Comparison of ENCODE assay signal across 8 mouse cellular contexts in genomic region chr3:104789822-104790221, GRCm38 (mm10). TPM values are rescaled to one million over a fixed set of nuclear protein-coding genes. Genes with fewer than 3 reads are reported as not detected.
DNase-seq lines count a peak whose midpoint lies in the region; ATAC-seq and TF ChIP-seq lines count a peak whose summit lies in the region.

No protein-coding gene starts in this region.

- H3K4me2 ChIP-seq in forebrain, postnatal 0 days (ENCODE audit: low read depth): peak overlapping the region; percentile 96
- peak overlapping the region; percentile 80 for H3K4me2 ChIP-seq in intestine, embryonic 16.5 days (ENCODE audit: low read depth, low read length)
- peak overlapping the region; percentile 81 for H3K4me2 ChIP-seq in stomach, embryonic 16.5 days (ENCODE audit: low read depth, low read length)

- peak; percentile 46 to 84 for DNase-seq in adrenal gland, adult (ENCODE audit: inconsistent age in 2 of 2, low spot score in 1 of 2)
- no peak for DNase-seq in adrenal gland, postnatal 4 days (ENCODE audit: low spot score in 2 of 2)
- no peak for DNase-seq in ES-E14 (ENCODE audit: low read depth, low spot score)
- DNase-seq in forebrain, postnatal 0 days: no peak
- no peak for DNase-seq in lung, adult 2 months

- no peak for TF ChIP-seq CTCF in forebrain, postnatal 0 days (IDR thresholded peaks at IDR 0.05; ENCODE audit: low read depth)
- no peak for TF ChIP-seq CTCF in lung, adult 2 months (IDR thresholded peaks at IDR 0.05; ENCODE audit: insufficient read depth, low read length)

- no peak overlapping the region for H3K27ac ChIP-seq in ES-E14 (ENCODE audit: insufficient read depth, low read depth, low read length, poor library complexity, severe bottlenecking)
- no peak overlapping the region for H3K27ac ChIP-seq in forebrain, postnatal 0 days (ENCODE audit: low read depth, low read length)
- peak overlapping the region; percentile 92 for H3K27ac ChIP-seq in intestine, embryonic 16.5 days (ENCODE audit: low read length)
- H3K27ac ChIP-seq in stomach, embryonic 16.5 days (ENCODE audit: low read length): peak overlapping the region; percentile 93

- H3K36me3 ChIP-seq in ES-E14 (ENCODE audit: control insufficient read depth, insufficient read depth, low read length, poor library complexity, severe bottlenecking): peaks cover 20% of the 10 kb centered on the region
- no peaks in the 10 kb centered on the region for H3K36me3 ChIP-seq in forebrain, postnatal 0 days (ENCODE audit: insufficient read depth)
- peaks cover 5% of the 10 kb centered on the region; the same call in 1 of the 2 replicates for H3K36me3 ChIP-seq in intestine, embryonic 16.5 days (ENCODE audit: control insufficient read depth, insufficient read depth, low read length)
- H3K36me3 ChIP-seq in stomach, embryonic 16.5 days (ENCODE audit: control insufficient read depth, insufficient read depth, low read length): 0 out of 2 replicates have a peak, but pooled peaks cover 9% of the 10 kb centered on the region

- H3K4me3 ChIP-seq in ES-E14 (ENCODE audit: insufficient read depth in 1 of 2, low read depth in 1 of 2, low read length in 2 of 2, poor library complexity in 1 of 2, severe bottlenecking in 1 of 2): peak overlapping the region; percentile 79 to 96
- peak overlapping the region; percentile 48 for H3K4me3 ChIP-seq in forebrain, postnatal 0 days (ENCODE audit: low read depth, low read length)
- H3K4me3 ChIP-seq in intestine, embryonic 16.5 days (ENCODE audit: low read length): peak overlapping the region; percentile 76
- H3K4me3 ChIP-seq in lung, adult 2 months (replicated peaks; ENCODE audit: extremely low read depth, low read depth, low read length): peak overlapping the region; percentile 70
- H3K4me3 ChIP-seq in stomach, embryonic 16.5 days (replicated peaks; ENCODE audit: low read length): peak overlapping the region; percentile 75

- H3K27me3 ChIP-seq in forebrain, postnatal 0 days (ENCODE audit: insufficient read depth, low read length): peaks cover 7% of the 10 kb centered on the region
- H3K27me3 ChIP-seq in intestine, embryonic 16.5 days (replicated peaks; ENCODE audit: control insufficient read depth, insufficient read depth, low read length): no peaks in the 10 kb centered on the region
- no peaks in the 10 kb centered on the region for H3K27me3 ChIP-seq in stomach, embryonic 16.5 days (ENCODE audit: control insufficient read depth, insufficient read depth, low read length)

- 28% methylated on average over 13 of the region's 13 CpGs for WGBS in forebrain, postnatal 0 days
- WGBS in intestine, embryonic 16.5 days: 22% methylated on average over 13 of the region's 13 CpGs
- 30% methylated on average over 13 of the region's 13 CpGs for WGBS in lung, adult 2 months
- WGBS in stomach, embryonic 16.5 days: 32% methylated on average over 13 of the region's 13 CpGs

- H3K9me3 ChIP-seq in ES-E14 (ENCODE audit: control insufficient read depth, insufficient read depth, low read depth, low read length): no peaks in the 10 kb centered on the region
- H3K9me3 ChIP-seq in forebrain, postnatal 0 days (ENCODE audit: low read length): no peaks in the 10 kb centered on the region
- no peaks in the 10 kb centered on the region for H3K9me3 ChIP-seq in intestine, embryonic 16.5 days (ENCODE audit: control insufficient read depth, low read length)
- H3K9me3 ChIP-seq in stomach, embryonic 16.5 days (replicated peaks; ENCODE audit: control insufficient read depth, low read length): no peaks in the 10 kb centered on the region

- TF ChIP-seq POLR2A in lung, adult 2 months (IDR thresholded peaks at IDR 0.05; ENCODE audit: borderline replicate concordance, extremely low read depth, low read depth, low read length): no peak

- peaks cover 13 to 27% of the 10 kb centered on the region in 2 experiments for H3K4me1 ChIP-seq in ES-E14 (ENCODE audit: control insufficient read depth in 2 of 2, insufficient read depth in 2 of 2, low read length in 2 of 2, poor library complexity in 1 of 2)
- 0 out of 2 replicates have a peak, but pooled peaks cover 3% of the 10 kb centered on the region for H3K4me1 ChIP-seq in forebrain, postnatal 0 days (ENCODE audit: insufficient read depth)
- H3K4me1 ChIP-seq in intestine, embryonic 16.5 days (ENCODE audit: control insufficient read depth, insufficient read depth, low read length): peaks cover 54% of the 10 kb centered on the region
- peaks cover 18% of the 10 kb centered on the region for H3K4me1 ChIP-seq in lung, adult 2 months (ENCODE audit: control insufficient read depth, insufficient read depth, low read length)
- H3K4me1 ChIP-seq in stomach, embryonic 16.5 days (ENCODE audit: control insufficient read depth, insufficient read depth, low read length): peaks cover 44% of the 10 kb centered on the region

- ATAC-seq in forebrain, postnatal 0 days: no peak
- no peak for ATAC-seq in intestine, embryonic 16.5 days
- ATAC-seq in stomach, embryonic 16.5 days (ENCODE audit: insufficient read depth, low FRiP score): no peak
- no peak for ATAC-seq in erythroblast, adult 5-6 weeks (replicated peaks; ENCODE audit: low FRiP score, poor library complexity, severe bottlenecking)

- peak overlapping the region; percentile 76 for H3K9ac ChIP-seq in ES-E14 (ENCODE audit: insufficient read depth, low read depth, low read length, poor library complexity, severe bottlenecking)
- 0 out of 2 replicates have a peak overlapping the region, but pooled peaks have one; percentile 1 for H3K9ac ChIP-seq in forebrain, postnatal 0 days
- H3K9ac ChIP-seq in intestine, embryonic 16.5 days (ENCODE audit: low read depth, low read length): peak overlapping the region; percentile 81
- H3K9ac ChIP-seq in stomach, embryonic 16.5 days (ENCODE audit: low read length): peak overlapping the region; percentile 87

- in situ Hi-C loops in ES-E14 (cut with MboI; ENCODE audit: low sequenced_read_pairs in 2 of 2, unreplicated experiment in 2 of 2): no loop called here

TF ChIP-seq in ES-E14, 5 proteins besides CTCF, POLR2A, EP300 and RAD21:
- TF ChIP-seq HCFC1 (IDR thresholded peaks at IDR 0.05; ENCODE audit: borderline replicate concordance, insufficient read depth, low read length) (no peak), ZC3H11A (IDR thresholded peaks at IDR 0.05; ENCODE audit: borderline replicate concordance, low read depth, low read length) (no peak), CHD2 (IDR thresholded peaks at IDR 0.05; ENCODE audit: low read depth, low read length) (no peak), ZNF384 (IDR thresholded peaks at IDR 0.05; ENCODE audit: low read depth, low read length) (no peak), MAFK (IDR thresholded peaks at IDR 0.05; ENCODE audit: insufficient read depth, low read depth, low read length) (no peak)
TF ChIP-seq in ES-E14: peak in this region for 0.

RNA-seq across cellular contexts. Expression of gene Rhoc, which starts 1.6 kb away (rescaled TPM):
- total RNA-seq in adrenal gland, postnatal 4 days (2021): 100 to 1,000 TPM; 190 to 195 TPM
- total RNA-seq in ES-E14 (2012; rRNA removed): 70.9 and 99.9 TPM in 2 replicates
- 38.0 and 42.7 TPM in 2 replicates for total RNA-seq in forebrain, postnatal 0 days (2014; rRNA removed)
- polyA plus RNA-seq in forebrain, postnatal 0 days (2015; fragmentation: Nextera tagmentation; extraction: Ambion mirVana): 42.5 and 45.1 TPM in 2 replicates
- polyA plus RNA-seq in intestine, embryonic 16.5 days (2015; fragmentation: Nextera tagmentation; extraction: Ambion mirVana): 171 and 184 TPM in 2 replicates
- 107 and 140 TPM in 2 replicates for polyA plus RNA-seq in lung, adult 2 months (2012; rRNA removed)
- 163 and 168 TPM in 2 replicates for polyA plus RNA-seq in stomach, embryonic 16.5 days (2015; fragmentation: Nextera tagmentation; extraction: Ambion mirVana)
- total RNA-seq in erythroblast, adult 5-6 weeks (2015; ENCODE audit: low replicate concordance): not detected in 2 replicates
- total RNA-seq in erythroblast, adult 5-6 weeks (2017; ENCODE audit: low replicate concordance): 1.3 and 2.4 TPM in 2 replicates

RNA-seq across cellular contexts. Expression of gene Fam19a3, which starts 8.2 kb away (rescaled TPM):
- total RNA-seq in adrenal gland, postnatal 4 days (2021): 1 to 10 TPM; 1.2 to 1.3 TPM
- 0.13 and 0.16 TPM in 2 replicates for total RNA-seq in ES-E14 (2012; rRNA removed)
- total RNA-seq in forebrain, postnatal 0 days (2014; rRNA removed): 0.08 and 0.10 TPM in 2 replicates
- polyA plus RNA-seq in forebrain, postnatal 0 days (2015; fragmentation: Nextera tagmentation; extraction: Ambion mirVana): 0.05 and 0.18 TPM in 2 replicates
- polyA plus RNA-seq in intestine, embryonic 16.5 days (2015; fragmentation: Nextera tagmentation; extraction: Ambion mirVana): 0.06 and 0.09 TPM in 2 replicates
- polyA plus RNA-seq in lung, adult 2 months (2012; rRNA removed): 0.34 and 0.38 TPM in 2 replicates
- 0.03 and 0.06 TPM in 2 replicates for polyA plus RNA-seq in stomach, embryonic 16.5 days (2015; fragmentation: Nextera tagmentation; extraction: Ambion mirVana)
- total RNA-seq in erythroblast, adult 5-6 weeks (2015; ENCODE audit: low replicate concordance): not detected in 2 replicates
- total RNA-seq in erythroblast, adult 5-6 weeks (2017; ENCODE audit: low replicate concordance): not detected in 2 replicates

RNA-seq across cellular contexts. Expression of gene Ppm1j, which starts 9.0 kb away (rescaled TPM):
- 1 to 10 TPM; 8.8 to 9.2 TPM for total RNA-seq in adrenal gland, postnatal 4 days (2021)
- total RNA-seq in ES-E14 (2012; rRNA removed): 25.7 and 49.6 TPM in 2 replicates
- total RNA-seq in forebrain, postnatal 0 days (2014; rRNA removed): 2.5 and 2.6 TPM in 2 replicates
- 2.0 TPM in 2 replicates for polyA plus RNA-seq in forebrain, postnatal 0 days (2015; fragmentation: Nextera tagmentation; extraction: Ambion mirVana)
- 4.3 and 5.2 TPM in 2 replicates for polyA plus RNA-seq in intestine, embryonic 16.5 days (2015; fragmentation: Nextera tagmentation; extraction: Ambion mirVana)
- 8.0 and 10.8 TPM in 2 replicates for polyA plus RNA-seq in lung, adult 2 months (2012; rRNA removed)
- 3.2 and 3.6 TPM in 2 replicates for polyA plus RNA-seq in stomach, embryonic 16.5 days (2015; fragmentation: Nextera tagmentation; extraction: Ambion mirVana)
- not detected in 2 replicates for total RNA-seq in erythroblast, adult 5-6 weeks (2015; ENCODE audit: low replicate concordance)
- total RNA-seq in erythroblast, adult 5-6 weeks (2017; ENCODE audit: low replicate concordance): not detected in 2 replicates

RNA-seq across cellular contexts. Expression of gene Mov10, which starts 28.5 kb away (rescaled TPM):
- total RNA-seq in adrenal gland, postnatal 4 days (2021): 10 to 100 TPM; 49.0 to 52.8 TPM
- total RNA-seq in ES-E14 (2012; rRNA removed): 37.5 and 55.5 TPM in 2 replicates
- total RNA-seq in forebrain, postnatal 0 days (2014; rRNA removed): 3.9 and 7.7 TPM in 2 replicates
- 3.9 and 4.6 TPM in 2 replicates for polyA plus RNA-seq in forebrain, postnatal 0 days (2015; fragmentation: Nextera tagmentation; extraction: Ambion mirVana)
- 139 and 161 TPM in 2 replicates for polyA plus RNA-seq in intestine, embryonic 16.5 days (2015; fragmentation: Nextera tagmentation; extraction: Ambion mirVana)
- 12.7 and 13.5 TPM in 2 replicates for polyA plus RNA-seq in lung, adult 2 months (2012; rRNA removed)
- polyA plus RNA-seq in stomach, embryonic 16.5 days (2015; fragmentation: Nextera tagmentation; extraction: Ambion mirVana): 68.0 and 78.2 TPM in 2 replicates
- 1.7 and 5.4 TPM in 2 replicates for total RNA-seq in erythroblast, adult 5-6 weeks (2015; ENCODE audit: low replicate concordance)
- total RNA-seq in erythroblast, adult 5-6 weeks (2017; ENCODE audit: low replicate concordance): 2.4 TPM in 1 of 2 replicates, not detected in the other

Comparison
In these comparisons a context has a peak if more than half of its experiments do, and no peak if none do; other contexts are left out.
1. DNase-seq: peak in adrenal gland, adult (2 of 2); none in adrenal gland, postnatal 4 days (0 of 2), ES-E14 (single experiment), forebrain, postnatal 0 days (single experiment) and lung, adult 2 months (single experiment).
2. H3K27ac ChIP-seq: peak in intestine, embryonic 16.5 days (single experiment) and stomach, embryonic 16.5 days (single experiment); none in ES-E14 (single experiment) and forebrain, postnatal 0 days (single experiment).
3. H3K9ac ChIP-seq: peak in every context shown above with its lines; median percentile 87 in stomach, embryonic 16.5 days; 81 in intestine, embryonic 16.5 days; 76 in ES-E14; 1 in forebrain, postnatal 0 days.
4. RNA of gene Rhoc, which starts 1.6 kb away (total RNA-seq): 190 to 195 TPM in adrenal gland, postnatal 4 days, 70.9 to 99.9 TPM in ES-E14 and 38.0 to 42.7 TPM in forebrain, postnatal 0 days; 1.3 to 2.4 TPM in erythroblast, adult 5-6 weeks; every median in the first group is over 10 times any median in the second.
5. Peak in every context shown above with its lines, with median percentiles within 50 percentile points of each other: H3K4me3 ChIP-seq and H3K4me2 ChIP-seq.